Mouse (Mus musculus) gastrocnemius, adult 18-20 months (tissue): ENCODE results near the gene Rasal1. TPM values are rescaled to one million over a fixed set of nuclear protein-coding genes. Genes with fewer than 3 reads are reported as not detected.

Source experiments
- DNase-seq: peaks from one replicate; pipeline ENCODE4 v3.0.0; 2021; ENCODE audit warnings: low spot score
- long read RNA-seq, 2 experiments: library from polyadenylated mRNA; stranded (forward); transcript quantifications; one replicate each; pipeline ENCODE4 v2.0.0; 2021
- total RNA-seq, 2 experiments: library from RNA; stranded (reverse); gene quantifications; 2 replicates each; pipeline ENCODE4 v1.2.3; 2021

The Rasal1 gene
- total RNA-seq, result not detected
- long read RNA-seq, experiment 1, result 0 reads
- long read RNA-seq, experiment 2, result 0 reads

DNA sequence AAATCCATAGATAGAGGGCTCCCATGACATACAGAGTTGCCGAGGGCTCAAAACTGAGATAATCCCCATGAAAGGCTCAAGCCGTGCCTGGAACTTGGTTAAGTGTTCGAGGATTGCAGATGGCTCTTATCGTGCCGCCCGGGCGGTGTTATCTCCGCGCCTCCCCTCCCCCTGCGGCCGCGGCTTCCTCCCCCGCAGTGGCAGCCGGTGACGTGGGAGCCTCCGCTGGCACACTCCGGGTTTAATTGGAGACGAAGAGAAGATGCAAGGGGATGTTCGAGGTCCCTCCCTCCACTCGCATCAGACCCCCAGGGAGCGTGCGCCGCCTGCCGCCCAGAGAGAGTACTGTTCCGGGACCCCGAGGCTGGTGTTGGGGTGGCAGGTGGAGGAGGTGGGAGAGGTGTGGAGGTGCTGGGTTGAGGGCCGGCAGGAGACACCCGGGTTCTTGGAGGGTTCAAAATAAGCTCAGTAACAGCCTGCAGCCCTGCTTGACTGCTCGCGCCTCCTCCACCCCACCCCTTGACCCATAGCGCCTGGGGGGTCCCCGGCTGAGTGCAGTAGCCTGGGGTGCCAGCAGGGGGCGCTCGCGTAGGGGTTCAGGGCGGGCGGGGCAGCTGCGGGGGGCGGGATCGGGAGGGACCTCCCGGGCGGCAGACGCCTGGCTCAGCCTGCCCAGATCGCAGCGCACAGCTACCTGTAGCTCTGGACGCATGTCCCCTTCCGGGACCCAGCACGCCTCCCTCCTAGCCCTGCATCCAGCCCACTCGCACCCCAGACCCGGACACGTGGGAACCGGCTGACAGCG is at the start of gene Rasal1:
TSS of gene Rasal1 (plus strand) at position 244 of the 805 bp plus-strand sequence.
- no peak for DNase-seq

DNA sequence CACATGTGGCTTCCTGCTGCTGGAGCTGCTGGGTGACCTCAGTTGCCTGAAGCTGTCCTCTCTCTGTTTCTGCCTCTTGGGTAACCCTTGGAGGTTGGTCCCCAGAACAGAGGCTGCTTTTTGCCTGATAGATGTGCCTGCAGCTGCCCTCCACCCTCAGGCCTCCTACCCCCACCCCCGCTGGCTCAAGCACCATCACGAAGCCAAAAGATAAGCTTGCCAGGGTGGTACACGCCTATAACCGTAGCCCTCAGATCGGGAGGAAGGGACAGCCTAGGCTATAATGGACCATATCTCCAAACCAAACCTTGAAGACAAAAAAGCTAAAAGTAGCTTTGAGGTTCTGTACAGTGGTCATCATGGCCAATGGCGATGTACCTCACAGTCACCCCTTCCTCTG is 49.0 kb upstream of the Rasal1 start:
- DNase-seq, result no peak

DNA sequence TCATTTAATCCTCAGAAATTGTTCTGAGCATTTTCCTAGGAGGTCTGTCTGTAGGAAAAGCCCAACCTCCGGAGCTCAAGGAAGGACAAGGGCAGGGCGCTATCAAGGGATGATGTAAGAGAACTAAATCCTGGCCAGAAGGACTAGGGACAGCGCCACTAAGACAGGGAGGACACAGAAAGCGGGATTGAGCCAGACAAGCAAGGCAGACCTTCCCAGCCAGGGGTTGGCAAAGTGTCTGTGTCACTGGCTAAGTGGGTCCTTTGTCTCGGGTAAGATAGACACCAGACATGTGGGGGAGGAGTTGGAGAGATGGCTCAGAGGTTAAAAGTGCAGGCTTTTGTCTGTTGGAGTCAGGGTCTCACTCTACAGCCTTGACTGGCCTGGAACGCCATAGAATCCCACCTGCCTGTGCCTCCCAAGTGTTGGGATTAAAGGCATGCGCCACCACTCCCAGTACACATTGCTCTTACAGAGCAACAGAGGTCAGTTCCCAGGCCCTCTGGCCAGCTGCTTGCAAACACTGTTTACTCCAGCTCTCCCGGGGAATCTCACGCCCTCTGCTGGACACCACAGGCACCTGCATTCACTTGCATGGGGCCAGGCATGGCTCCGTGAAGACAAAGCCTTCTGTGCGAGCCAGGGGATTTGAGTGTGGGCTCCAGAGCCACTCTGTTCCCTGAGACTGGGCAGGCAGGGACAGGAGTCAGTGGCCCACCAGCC is 47.5 kb upstream of the Rasal1 start:
- DNase-seq, result no peak

DNA sequence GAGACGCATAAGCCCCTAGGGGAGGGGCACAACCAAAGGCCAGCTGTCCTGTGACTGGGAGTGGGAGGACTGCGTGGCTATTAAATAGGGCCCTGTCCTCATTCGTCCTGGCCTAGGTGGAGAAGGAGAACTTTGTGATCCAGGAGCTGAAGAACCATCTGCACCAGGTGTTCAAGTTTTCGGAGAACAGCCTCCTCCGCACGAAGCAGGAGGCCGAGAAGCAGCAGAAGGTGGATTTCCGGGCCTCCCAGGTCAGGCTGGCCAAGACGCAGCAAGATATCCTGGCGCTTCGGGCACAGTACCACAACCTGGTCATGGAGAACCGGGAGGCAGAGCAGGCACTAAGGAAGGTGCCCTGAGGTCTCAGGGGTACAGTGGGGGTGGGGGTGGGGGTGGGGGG is 46.4 kb upstream of the Rasal1 start:
- DNase-seq, result no peak

DNA sequence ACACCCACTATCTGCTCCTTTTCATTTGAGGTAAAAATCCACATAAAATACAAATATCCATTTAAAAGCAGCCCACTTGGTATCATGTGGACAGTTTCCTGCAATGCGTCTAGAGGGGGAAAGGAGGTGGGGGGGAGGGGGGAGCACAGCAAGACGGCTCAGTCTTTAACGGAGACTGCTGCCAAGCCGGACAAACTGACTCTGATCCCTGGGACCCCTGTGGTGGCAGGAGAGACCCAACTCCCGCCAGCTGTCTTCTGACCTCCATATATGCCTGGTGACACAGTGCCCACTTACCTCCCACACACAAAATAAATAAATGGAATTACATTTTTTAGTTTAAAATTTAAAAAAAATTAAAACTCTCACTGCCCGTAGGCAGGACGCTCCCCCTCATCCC is 45.1 kb upstream of the Rasal1 start:
- DNase-seq, result no peak

DNA sequence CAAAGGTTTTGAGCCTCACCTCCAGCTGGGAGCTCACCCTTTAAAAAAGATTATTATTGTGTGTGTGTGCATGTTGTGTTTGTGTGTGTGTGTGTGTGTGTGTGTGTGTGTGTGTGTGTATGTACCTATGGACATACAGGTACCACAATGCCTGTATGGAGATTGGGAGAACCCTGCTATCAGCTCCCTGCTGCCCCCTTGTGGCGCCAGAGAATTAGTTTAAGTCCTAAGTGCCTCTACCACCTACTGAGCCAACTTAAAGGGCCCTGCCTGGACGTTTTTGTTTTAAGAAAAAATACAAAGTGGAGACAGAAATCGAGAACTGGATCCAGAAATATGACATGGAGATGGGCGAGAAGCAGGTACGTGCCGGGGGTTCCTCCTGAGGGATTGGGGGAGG is 43.8 kb upstream of the Rasal1 start:
- peak; percentile 84 for DNase-seq

DNA sequence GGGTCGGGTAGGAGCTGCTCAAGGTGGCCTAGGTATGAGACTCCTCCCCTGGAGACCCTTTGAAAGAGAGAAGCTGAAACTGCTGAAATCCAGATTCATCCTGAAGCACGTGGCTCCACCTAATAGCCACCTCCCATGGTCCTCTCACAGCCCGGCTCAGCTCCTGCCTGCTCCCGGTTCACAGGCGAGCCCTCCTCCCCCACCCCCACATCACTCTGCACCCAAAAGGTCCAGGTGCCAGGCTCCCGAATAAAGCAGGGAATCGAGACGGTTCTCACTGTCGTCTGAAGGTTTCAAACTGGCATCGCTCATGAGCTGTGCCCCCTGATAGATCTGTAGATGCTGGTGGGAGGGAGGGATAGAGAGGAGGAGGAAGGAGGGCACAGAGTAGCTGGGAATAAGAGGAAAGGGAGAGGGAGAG is 43.4 kb upstream of the Rasal1 start:
- DNase-seq, result no peak

DNA sequence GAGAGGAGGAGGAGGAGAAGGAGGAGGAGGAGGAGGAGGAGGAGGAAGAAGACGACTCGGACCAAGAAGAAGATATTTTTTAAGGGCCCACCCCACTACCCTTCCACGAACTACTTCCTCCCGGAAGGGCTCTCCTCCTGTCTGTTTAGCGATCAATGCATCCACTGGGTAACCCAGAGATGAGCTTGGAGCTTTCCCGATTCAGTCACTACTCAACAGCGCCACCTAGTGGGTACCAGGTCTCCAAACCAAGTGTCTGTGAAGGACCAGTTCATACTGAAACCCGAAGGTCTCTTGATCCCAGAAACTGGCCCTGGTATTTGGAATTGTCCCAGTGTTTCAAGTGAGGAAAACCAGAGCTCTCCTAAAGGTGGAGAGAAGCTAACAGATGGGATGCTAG is 42.9 kb upstream of the Rasal1 start:
- DNase-seq, result peak; percentile 92

DNA sequence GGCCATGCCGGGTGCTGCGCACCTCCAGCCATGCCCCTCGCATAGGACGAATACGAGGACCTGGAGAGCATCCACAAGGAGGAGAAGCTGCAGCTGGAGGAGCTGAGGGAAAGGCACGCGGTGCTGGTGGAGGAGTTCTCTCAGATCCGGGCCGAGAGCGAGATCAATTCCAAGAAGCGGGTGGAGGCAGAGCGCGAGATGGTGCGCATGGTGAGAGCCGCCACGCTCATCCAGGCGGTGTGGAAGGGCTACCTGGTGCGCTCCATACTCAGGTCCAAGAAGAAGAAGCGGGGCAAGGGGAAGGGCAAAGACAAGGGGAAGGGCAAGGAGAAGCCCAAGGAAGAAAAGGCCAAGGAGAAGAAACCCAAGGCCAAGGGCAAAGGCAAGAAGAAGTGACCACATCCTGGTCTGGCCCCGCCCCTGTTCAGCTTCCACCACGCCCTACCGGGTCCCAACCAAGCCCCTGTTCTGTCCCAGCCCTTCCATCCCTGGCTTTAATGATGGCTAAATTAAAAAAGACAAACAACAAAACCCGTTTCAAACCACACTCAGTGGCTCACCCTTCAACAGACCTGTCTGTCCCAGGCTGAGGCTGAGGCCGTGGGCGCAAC is 41.9 kb upstream of the Rasal1 start:
- no peak for DNase-seq

DNA sequence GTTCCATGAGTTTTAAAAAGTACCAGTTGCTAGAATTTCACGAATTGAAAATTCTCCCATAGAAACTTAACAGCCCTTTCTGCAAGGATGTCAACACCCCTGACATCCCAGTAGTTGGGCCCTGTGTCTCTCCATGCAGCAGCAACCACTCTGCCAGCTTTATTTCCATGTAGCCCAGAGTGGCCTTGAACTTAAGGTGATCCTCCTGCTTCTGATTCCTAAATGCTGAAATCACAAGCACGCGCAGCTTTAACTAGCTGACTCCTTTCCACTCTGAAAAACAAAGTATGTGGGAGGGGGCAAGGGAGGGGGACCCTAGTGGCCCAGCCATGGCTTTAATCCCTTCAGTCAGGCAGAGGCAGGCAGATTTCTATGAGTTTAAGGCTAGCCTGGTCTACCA is 41.3 kb upstream of the Rasal1 start:
- DNase-seq, result no peak

DNA sequence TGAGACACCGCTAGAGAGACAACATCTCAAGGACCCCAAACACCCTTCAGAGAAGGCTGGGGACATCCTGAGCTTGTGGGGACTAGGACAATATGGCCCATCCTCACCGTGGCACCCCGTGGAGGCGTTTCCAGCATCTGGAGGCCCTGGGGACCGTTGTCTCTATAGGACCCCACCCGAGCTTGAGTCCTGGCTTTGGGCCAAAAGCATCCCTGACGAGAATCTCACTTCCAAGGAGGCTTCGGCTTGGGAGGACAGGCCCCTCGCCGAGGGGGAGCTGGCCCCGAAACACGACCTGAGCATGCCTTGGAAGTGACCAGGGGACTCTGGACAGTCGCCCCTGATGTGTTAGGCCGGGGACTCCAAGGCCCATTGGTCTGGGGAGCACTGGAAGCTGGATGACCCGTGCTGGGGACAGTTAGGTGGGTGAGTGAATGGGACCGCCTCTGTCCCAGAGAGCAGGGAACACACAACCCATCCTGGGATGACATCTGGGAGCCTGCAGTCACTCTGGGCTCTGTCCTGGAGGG is 39.3 kb upstream of the Rasal1 start:
- DNase-seq, result no peak

DNA sequence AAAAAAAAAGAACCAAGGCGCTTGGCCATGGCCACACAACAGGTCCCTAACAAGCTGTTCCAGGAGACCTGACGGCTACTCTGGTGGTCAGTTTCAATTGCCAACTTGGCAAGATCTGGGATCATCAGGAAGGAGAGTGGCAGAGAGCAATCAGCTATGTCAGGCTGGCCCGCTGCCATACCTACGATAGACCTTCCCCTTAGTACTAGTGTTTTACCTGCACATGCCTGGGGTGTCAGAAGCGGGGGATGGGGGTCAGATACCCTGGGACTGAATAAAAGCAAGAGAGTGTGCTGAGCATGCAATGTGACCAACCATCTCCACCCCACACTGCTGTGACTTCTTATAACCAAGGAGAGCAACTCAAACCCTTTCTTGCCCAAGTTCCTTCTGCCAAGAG is 37.7 kb upstream of the Rasal1 start:
- no peak for DNase-seq

DNA sequence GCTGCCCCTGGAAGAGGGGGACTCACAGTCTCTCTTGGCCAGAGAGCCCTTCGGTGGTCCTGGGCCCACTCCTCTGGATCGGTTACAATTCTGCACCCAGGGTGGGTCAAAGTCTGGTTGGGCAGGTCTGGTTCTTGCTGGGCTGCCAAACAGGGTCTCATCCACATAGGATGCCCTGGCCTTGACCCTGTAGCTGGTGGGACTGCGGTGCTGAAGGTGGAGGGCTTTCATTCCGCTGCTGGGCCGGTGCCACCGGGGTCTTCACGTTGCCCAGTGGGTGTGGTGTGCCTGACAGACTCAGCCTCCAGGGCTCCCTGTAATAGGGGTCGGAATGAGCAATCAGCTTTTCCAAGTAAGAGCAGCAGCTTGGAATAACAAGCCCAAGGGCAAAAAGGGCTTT is 37.2 kb upstream of the Rasal1 start:
- DNase-seq, result no peak

DNA sequence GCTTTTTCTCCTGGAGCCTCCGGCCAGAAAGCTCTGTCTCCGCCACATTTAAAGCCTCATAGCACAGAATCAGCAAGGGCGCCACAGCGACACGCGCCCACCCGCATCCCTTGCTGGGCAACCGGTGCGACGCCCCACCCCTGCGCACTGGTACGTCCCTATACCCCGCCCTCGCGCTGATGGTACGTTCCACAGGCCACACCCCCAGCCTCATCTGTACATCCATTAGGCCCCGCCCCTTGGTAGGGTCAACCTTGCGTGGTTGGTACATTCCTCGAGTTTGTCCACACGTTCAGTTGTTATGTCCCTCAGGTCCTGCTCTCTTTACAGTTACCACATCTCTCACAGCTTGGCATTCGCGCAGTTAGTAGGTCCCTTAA is 36.2 kb upstream of the Rasal1 start, which contains the start of the genes Rita1 and Ddx54:
TSS of gene Rita1 (minus strand) at position 148 of the 380 bp plus-strand sequence.
TSS of gene Ddx54 (plus strand) at position 298 of the 380 bp plus-strand sequence.
- DNase-seq, result peak; percentile 97

DNA sequence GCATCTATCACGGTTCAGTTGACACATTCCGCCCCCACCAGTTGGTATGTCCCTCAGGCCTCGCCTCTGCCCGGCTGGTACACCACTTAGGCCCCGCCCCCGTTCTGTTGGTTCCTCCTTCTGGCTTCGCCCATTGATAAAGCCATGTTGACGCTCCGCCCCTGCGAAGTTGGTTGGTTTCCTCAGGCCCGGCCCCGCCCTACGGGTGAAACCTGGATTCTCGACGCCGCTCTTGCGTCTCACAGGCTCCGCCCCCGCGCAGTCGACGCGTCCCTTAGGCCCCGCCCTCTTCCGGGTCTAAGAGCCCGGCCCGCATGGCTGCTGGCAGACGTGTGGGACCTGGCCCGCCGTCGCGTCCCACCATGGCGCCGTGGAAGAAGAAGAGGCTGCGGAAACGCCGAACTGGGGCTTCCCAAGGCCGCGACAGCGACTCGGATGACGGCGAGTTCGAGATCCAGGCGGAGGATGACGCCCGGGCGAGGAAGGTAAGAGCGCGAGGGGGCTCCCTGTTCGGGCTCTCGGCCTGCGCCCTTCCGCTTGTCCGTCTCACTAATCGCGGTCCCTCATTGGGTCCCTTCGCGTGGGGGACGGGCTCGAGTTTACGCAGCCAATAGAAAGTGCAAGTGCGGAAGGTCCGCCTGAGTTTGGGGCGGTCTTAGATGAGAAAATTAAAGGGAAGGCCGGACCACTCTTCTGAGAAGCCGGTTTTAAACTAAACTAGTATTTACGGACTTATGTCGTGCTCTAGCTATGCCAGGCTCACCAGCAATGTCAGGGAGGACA is 35.6 kb upstream of the Rasal1 start:
- peak; percentile 100 for DNase-seq

DNA sequence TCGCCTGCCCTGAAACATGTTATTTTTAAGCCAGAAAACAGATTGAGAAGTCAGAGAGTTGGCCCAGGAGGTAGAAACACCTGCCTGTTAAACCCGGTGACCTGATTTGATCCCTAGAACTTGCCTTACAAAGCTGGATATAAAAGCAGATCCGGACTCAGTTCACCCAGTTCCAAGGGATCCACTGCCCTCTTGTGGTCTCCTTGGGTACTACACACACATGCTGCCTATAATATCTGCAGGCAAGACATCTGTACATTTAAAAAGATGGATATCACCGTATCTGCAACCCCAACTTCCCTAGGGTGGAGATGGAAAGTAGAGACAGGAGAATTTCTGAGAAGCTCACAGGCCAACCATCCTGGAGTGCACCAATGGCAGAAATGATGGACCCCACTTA is 32.7 kb upstream of the Rasal1 start:
- DNase-seq, result no peak

DNA sequence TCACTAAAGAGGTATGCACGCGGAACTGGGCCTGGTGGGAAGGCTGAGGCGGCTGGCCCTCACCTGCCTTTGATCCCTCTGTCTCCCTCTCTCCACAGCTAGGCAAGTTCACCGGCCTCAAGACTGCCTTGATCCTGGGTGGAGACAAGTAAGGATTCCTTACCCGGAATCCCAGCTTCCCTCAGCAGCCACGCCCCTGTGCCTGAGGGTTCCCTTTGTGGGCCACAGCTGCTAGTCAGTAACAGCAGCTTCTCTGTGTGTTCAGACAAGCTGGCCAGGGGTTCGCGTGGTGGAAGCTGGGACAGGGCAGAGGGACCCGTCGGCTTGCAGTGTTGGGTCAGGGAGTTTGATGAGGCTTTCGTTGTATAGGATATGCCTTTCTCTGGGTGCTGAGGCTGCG is 29.8 kb upstream of the Rasal1 start:
- no peak for DNase-seq

DNA sequence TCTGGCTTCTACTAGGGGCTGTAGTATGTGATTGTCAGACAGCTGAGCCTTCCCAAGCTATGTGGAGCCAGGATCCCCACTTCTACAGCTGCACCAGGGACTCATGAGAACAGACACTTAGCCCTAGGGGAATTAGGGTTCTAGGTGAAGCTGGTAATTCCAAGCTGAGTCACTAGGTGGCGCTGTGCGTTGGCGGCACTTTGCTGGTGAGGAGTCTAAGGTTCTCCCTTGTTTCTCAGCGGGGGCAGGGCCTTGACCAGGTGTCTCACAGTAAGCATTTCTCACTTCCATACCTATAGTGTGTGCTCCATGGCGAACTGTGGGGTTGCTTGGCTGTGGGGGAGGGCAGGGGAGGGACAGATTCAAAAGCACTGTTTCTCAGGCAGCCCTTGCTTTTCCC is 29.4 kb upstream of the Rasal1 start:
- no peak for DNase-seq

DNA sequence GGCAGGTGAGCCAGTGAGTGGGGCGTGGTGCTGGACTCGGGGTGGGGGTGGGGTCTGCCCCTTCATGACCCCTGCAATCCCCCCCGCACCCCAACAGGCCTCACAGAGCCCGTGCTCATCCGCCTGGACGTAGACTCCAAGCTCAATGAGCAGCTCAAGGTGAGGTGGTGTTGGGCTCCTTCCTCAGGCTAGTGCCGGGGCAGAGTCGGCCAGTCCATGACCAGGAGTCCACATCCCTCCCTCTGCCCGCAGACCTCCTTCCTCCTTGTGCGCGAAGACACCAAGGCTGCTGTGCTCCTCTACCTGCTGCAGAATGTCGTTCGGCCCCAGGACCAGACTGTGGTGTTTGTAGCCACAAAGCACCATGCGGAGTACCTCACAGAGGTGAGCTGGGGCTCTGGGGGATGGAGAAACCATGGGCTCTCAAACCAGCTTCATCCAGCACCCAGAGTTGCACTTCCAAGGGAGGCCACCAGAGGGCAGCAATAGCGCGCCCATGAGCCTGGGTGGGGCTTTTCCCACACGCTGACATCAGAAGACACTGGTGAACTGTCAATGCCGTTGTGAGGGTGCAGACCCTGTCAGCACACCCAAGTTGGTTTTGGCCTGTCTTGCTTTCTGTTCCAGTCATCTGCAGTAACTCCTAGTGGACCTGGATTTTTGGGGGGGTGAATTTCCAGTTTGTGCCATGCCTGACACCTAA is 28.1 kb upstream of the Rasal1 start:
- DNase-seq, result peak; percentile 69

DNA sequence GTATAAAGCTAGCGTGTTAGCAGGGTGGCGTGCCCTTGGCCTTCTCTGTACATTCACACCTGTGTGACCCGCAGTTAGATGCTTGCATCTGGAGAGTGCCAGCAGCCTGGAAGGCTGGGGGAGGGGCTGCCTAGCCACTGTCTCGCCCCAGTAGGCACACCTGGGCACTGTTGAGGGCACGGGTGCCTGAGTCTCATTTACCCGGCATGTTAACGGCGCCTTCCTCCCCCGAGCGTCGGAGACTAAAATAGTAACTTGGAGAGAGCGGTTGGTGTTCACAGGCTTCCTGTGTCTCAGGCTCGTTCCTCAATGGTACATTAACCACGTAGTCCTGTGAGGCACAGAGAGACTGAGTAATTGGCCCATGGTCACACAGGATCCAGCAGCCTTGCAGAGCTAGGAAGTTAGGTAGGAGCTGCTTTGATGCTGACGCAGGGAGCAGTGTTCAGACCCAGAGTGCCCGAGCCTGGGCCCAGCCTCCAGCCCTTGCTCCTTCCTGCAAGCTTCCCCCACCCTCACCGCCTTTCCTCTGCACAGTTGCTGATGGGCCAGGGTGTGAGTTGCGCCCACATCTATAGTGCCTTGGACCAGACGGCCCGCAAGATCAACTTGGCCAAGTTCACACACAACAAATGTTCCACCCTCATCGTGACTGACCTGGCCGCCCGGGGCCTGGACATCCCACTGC is 27.4 kb upstream of the Rasal1 start:
- DNase-seq, result no peak
